Mouse (Mus musculus) hindbrain, embryonic 11.5 days (tissue): Measurements from ENCODE around the gene Srcin1. TPM values are rescaled to one million over a fixed set of nuclear protein-coding genes. Genes with fewer than 3 reads are reported as not detected.

ENCODE experiments used
- ATAC-seq: fragments of 200-750 bp; cut with Nextera tagmentation; 2 replicates; pipeline ENCODE4 v1.8.0; 2017; ENCODE audit warnings: mild to moderate bottlenecking, moderate TSS enrichment, moderate library complexity; ENCODE audit not compliant: low FRiP score
- DNase-seq: peaks from one replicate; pipeline ENCODE4 v3.0.0-alpha.2; 2015; ENCODE audit warnings: low spot score
- H3K27ac ChIP-seq: fragments of 300-500 bp; sonication (generic); 2 replicates; pipeline ENCODE4 v1.5.1; 2014; ENCODE audit warnings: mild to moderate bottlenecking, low read depth, low read length
- H3K27me3 ChIP-seq: fragments of 300-500 bp; sonication (generic); 2 replicates; pipeline ENCODE4 v1.6.1; 2014; ENCODE audit warnings: mild to moderate bottlenecking, low read length, moderate library complexity, mixed read lengths; ENCODE audit not compliant: control insufficient read depth, insufficient read depth
- H3K36me3 ChIP-seq: fragments of 300-500 bp; sonication (generic); 2 replicates; pipeline ENCODE4 v1.6.1; 2014; ENCODE audit warnings: mild to moderate bottlenecking, low read length, moderate library complexity, mixed read lengths; ENCODE audit not compliant: control insufficient read depth, insufficient read depth
- H3K4me1 ChIP-seq: fragments of 300-500 bp; sonication (generic); replicated peaks from 2 replicates; pipeline ENCODE4 v1.6.1; 2014; ENCODE audit warnings: low read length, mixed read lengths; ENCODE audit not compliant: control insufficient read depth, insufficient read depth
- H3K4me2 ChIP-seq: fragments of 300-500 bp; sonication (generic); replicated peaks from 2 replicates; pipeline ENCODE4 v1.6.1; 2014; ENCODE audit warnings: mild to moderate bottlenecking, low read depth, low read length
- H3K4me3 ChIP-seq: fragments of 300-500 bp; sonication (generic); 2 replicates; pipeline ENCODE4 v1.5.1; 2014; ENCODE audit warnings: low read depth, low read length
- H3K9ac ChIP-seq: fragments of 300-500 bp; sonication (generic); 2 replicates; pipeline ENCODE4 v1.6.1; 2014; ENCODE audit warnings: low read depth, low read length
- H3K9me3 ChIP-seq: fragments of 300-500 bp; sonication (generic); 2 replicates; pipeline ENCODE4 v1.6.1; 2016; ENCODE audit warnings: low read length; ENCODE audit not compliant: control insufficient read depth
- whole genome bisulfite sequencing: fragments of 180-500 bp; shearing (Covaris S2); extraction: QIAGEN DNeasy Blood & Tissue Kit; methylation state at CpG from one replicate; pipeline ENCODE4 v1.1.7; 2014; 5-methylcytosine and 5-hydroxymethylcytosine counted together
- polyA plus RNA-seq: library from polyadenylated mRNA; unstranded; fragments of >200 nt; fragmentation: Nextera tagmentation; extraction: Ambion mirVana; gene quantifications from 2 replicates; pipeline ENCODE4 v1.2.1, GENCODE M21; 2014

Gene Srcin1
- polyA plus RNA-seq, 1 experiment from 2014 or later = 2.2 TPM

- Histone ChIP-seq H3K4me3 (no peak overlapping the region), H3K36me3 (no peaks in the 10 kb centered on the region), H3K4me1 (peaks cover 7% of the 10 kb centered on the region), H3K9ac (no peak overlapping the region), H3K9me3 (no peaks in the 10 kb centered on the region), H3K27me3 (0 out of 2 replicates have a peak, but pooled peaks cover under 1% of the 10 kb centered on the region), H3K4me2 (no peak overlapping the region), H3K27ac (no peak overlapping the region)
- ATAC-seq (no peak), DNase-seq (no peak)
- 56% methylated on average over 3 of the region's 3 CpGs for WGBS
Observed at GRCm38 (mm10) chr11:97513066-97513465, 62.9 kb downstream of the Srcin1 start.

GRCm38 (mm10) chr11:97512511-97512910 is 63.5 kb downstream of the Srcin1 start:
- ATAC-seq (no peak), DNase-seq (peak; percentile 18)
- Histone ChIP-seq H3K36me3 (no peaks in the 10 kb centered on the region), H3K9me3 (no peaks in the 10 kb centered on the region), H3K9ac (no peak overlapping the region), H3K4me2 (no peak overlapping the region), H3K4me1 (peaks cover 7% of the 10 kb centered on the region), H3K27me3 (0 out of 2 replicates have a peak, but pooled peaks cover 3% of the 10 kb centered on the region), H3K27ac (no peak overlapping the region), H3K4me3 (no peak overlapping the region)
- 31% methylated on average over 6 of the region's 6 CpGs for WGBS

DNA sequence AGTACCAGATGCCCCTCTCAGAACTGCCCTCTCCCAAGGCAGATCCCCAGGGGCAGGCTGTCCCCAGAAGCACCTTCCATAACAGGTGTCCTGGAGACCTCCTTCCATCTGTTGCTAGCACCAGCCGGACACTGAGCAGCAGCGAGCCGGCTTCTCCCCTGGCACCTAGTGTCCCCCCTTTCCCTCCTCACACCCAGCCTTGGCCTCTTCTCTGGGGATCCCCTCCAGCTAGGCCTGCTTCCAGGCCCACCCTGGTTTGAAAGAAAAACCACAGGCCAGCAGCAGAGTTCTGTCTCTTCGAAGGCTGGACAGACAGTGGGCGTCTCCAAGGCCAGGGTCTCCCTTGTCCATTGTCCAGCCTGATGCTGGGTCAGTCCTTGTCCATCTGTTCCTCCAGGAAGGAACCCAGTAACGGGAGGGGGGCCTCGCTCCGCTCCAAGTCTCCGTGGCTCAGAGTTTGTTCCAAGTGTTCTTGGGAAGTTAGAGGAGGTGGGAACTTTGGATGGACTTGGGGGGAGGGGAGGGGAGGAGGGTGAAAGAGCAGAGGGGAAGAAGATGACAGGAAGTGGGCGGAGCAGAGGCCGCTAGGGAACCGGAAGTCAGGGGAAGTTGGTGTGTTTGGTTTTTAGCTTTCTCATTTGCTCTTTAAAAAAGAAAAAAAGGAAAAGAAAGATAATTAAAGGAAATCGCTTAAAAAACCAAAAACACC is 64.2 kb downstream of the Srcin1 start:
- no peaks in the 10 kb centered on the region for H3K9me3 ChIP-seq
- peak overlapping the region; percentile 58 for H3K27ac ChIP-seq
- H3K4me1 ChIP-seq = peaks cover 7% of the 10 kb centered on the region
- ATAC-seq (peak; percentile 34; the same call in 1 of the 2 replicates), DNase-seq (peak; percentile 50)
- 0 out of 2 replicates have a peak overlapping the region, but pooled peaks have one; percentile 2 for H3K4me2 ChIP-seq
- H3K9ac ChIP-seq = no peak overlapping the region
- no peaks in the 10 kb centered on the region for H3K36me3 ChIP-seq
- no peak overlapping the region for H3K4me3 ChIP-seq
- WGBS = 37% methylated on average over 13 of the region's 13 CpGs
- H3K27me3 ChIP-seq = 0 out of 2 replicates have a peak, but pooled peaks cover 3% of the 10 kb centered on the region

DNA sequence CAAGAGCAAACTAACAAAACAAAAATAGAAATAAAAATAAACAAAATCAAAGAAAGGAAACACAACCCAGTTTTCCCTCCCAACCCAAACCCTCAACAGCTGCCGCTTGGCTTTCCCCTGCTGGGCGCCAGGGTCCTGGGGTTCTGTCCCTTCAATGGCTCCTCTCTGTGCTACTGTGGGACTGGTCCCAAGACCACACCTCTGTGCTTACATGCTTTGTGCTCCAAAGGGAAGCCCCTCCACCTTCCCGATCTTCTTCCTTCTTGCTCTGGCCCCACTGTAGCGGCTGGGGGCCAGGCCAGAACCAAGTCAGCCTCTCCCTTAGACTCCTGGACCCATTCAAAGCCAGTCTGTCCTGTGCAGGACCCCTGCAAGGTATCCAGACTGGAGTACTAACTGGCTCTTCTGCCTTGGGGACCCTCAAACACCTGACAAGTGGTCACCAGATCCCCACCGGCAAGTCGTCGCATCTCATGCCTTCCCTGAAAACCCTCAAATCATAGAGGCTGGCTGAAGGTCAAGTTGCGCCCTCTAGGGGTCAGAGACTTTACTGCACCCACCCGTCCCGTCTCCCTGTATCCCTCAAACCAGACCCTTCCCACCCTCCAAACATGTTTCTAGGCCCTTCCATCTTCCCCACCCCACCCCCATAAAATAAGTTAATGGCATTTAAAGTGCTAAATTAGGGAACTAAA is 64.9 kb downstream of the Srcin1 start:
- H3K27ac ChIP-seq = no peak overlapping the region
- H3K4me2 ChIP-seq = no peak overlapping the region

GRCm38 (mm10) chr11:97509715-97510485 is 66.1 kb downstream of the Srcin1 start:
- Histone ChIP-seq H3K4me1 (peaks cover 7% of the 10 kb centered on the region), H3K4me2 (no peak overlapping the region), H3K27ac (no peak overlapping the region), H3K36me3 (no peaks in the 10 kb centered on the region), H3K9ac (no peak overlapping the region), H3K4me3 (no peak overlapping the region), H3K9me3 (no peaks in the 10 kb centered on the region), H3K27me3 (0 out of 2 replicates have a peak, but pooled peaks cover 3% of the 10 kb centered on the region)
- ATAC-seq (peak; percentile 38; the same call in 1 of the 2 replicates), DNase-seq (peak; percentile 22)
- WGBS = 54% methylated on average over 24 of the region's 24 CpGs

More for the DNA sequence above, 64.9 kb downstream of the Srcin1 start:
- 21% methylated on average over 10 of the region's 10 CpGs for WGBS
- Histone ChIP-seq H3K4me3 (no peak overlapping the region), H3K9ac (no peak overlapping the region), H3K36me3 (no peaks in the 10 kb centered on the region), H3K9me3 (no peaks in the 10 kb centered on the region), H3K27me3 (0 out of 2 replicates have a peak, but pooled peaks cover 3% of the 10 kb centered on the region), H3K4me1 (peaks cover 7% of the 10 kb centered on the region)
- DNase-seq (peak; percentile 86), ATAC-seq (no peak)

DNA sequence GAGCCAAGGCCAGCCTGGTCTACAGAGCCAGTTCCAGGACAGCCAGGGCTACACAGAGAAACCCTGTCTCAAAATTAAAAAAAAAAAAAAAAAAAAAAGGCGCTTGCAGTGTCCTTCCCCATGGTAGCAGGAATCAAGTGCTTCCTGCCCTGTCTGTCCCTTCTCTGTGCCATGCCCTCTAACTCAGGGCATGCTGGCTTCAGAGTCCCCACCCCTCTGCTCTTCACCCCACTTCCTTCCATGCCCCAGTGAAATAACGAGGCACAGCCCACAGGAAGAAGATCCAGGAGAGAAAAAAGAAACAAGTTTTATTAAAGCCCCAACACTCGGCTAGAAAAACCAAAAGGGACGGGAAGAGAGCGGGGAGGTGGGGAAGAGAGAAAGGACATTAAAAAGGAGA is 66.9 kb downstream of the Srcin1 start:
- peaks cover 7% of the 10 kb centered on the region for H3K4me1 ChIP-seq
- ATAC-seq = no peak
- H3K27ac ChIP-seq = no peak overlapping the region
- H3K4me2 ChIP-seq = no peak overlapping the region
- 0 out of 2 replicates have a peak, but pooled peaks cover 3% of the 10 kb centered on the region for H3K27me3 ChIP-seq
- no peak for DNase-seq
- no peaks in the 10 kb centered on the region for H3K9me3 ChIP-seq
- no peak overlapping the region for H3K4me3 ChIP-seq
- WGBS = 66% methylated on average over 5 of the region's 5 CpGs
- no peaks in the 10 kb centered on the region for H3K36me3 ChIP-seq
- H3K9ac ChIP-seq = no peak overlapping the region

DNA sequence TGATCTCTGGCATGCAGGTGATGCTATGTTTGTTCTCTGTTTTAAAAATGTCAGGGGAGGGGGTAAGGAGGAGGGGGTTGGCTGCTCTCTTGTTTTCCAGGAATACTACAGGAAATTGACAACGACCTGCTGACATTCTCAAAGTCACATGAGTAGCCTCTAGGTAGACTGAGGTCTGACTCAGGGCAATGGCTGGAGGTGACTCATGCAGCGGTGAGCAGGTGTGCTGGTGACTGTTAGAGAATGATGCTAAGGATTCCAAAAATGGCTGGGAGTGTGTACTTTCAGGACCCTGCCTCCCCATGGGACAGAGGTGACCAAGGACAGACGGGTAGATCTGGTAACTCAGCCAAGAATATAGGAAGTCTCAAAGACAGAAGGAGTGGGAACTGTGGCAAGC is 67.8 kb downstream of the Srcin1 start:
- Histone ChIP-seq H3K27ac (no peak overlapping the region), H3K9ac (no peak overlapping the region), H3K36me3 (no peaks in the 10 kb centered on the region), H3K9me3 (no peaks in the 10 kb centered on the region), H3K4me2 (no peak overlapping the region), H3K4me1 (peaks cover 7% of the 10 kb centered on the region), H3K4me3 (no peak overlapping the region), H3K27me3 (0 out of 2 replicates have a peak, but pooled peaks cover 3% of the 10 kb centered on the region)
- ATAC-seq (no peak), DNase-seq (no peak)
- 79% methylated on average over 3 of the region's 3 CpGs for WGBS

- WGBS = 56% methylated on average over 8 of the region's 8 CpGs
- ATAC-seq = no peak
- no peak for DNase-seq
Observed at GRCm38 (mm10) chr11:97506331-97506730, 69.7 kb downstream of the Srcin1 start.

More at GRCm38 (mm10) chr11:97506331-97506730, 69.7 kb downstream of the Srcin1 start:
- Histone ChIP-seq H3K9me3 (no peaks in the 10 kb centered on the region), H3K4me3 (no peak overlapping the region; the same call in 1 of the 2 replicates), H3K27me3 (peaks cover 15% of the 10 kb centered on the region), H3K4me2 (no peak overlapping the region), H3K4me1 (peaks cover 7% of the 10 kb centered on the region; the same call in 1 of the 2 replicates), H3K36me3 (no peaks in the 10 kb centered on the region), H3K27ac (no peak overlapping the region), H3K9ac (no peak overlapping the region)
